Mouse (Mus musculus) kidney, postnatal 25 days (tissue): Measurements from ENCODE around the gene Itsn1.

Experiments
- DNase-seq, 2 experiments: peaks; one replicate each; pipeline ENCODE4 v3.0.0; 2021; ENCODE audit warnings: mixed read lengths in 2 of 2

The Itsn1 gene

DNA sequence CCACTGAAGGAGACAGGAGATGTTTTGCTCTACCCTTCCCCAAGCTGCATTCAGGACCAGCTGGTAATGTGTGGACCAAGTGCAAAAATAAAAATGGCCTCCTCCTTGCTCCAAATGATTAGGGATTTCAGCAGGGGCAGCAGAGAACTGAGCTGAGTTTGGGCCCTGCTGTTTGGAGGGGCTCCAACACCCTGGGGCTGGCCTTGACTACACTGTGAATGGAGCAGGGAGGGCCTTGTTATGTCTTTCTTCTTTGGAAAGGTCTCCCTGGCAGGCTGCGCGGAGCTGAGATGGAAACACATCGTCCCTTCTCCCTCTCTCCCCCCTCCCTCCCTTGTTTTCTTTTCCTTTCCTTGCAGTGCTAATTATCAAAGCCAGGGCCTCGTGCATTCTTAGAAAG, 189.4 kb downstream of the Itsn1 start:
- DNase-seq = no peak

DNA sequence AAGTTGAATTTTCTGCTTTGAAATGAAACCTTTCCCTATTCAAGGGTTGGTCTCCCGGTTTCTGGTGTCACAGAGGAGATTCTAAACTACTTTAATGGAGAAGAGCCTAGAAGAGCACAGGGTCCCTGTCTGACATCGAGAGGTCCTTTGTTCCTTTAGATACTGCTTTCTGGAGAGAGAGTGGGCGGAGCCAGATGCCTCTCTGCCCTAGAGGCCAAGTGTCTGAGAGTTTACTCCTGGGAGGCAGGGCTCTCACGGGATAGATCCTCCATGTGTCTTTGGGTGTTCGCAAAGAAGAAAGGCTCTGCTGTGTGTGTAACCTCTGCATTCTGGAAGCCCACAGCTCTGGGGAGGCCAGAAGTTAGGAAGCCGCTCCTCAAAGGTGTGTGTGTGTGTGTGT, 190.0 kb downstream of the Itsn1 start:
- DNase-seq = no peak

DNA sequence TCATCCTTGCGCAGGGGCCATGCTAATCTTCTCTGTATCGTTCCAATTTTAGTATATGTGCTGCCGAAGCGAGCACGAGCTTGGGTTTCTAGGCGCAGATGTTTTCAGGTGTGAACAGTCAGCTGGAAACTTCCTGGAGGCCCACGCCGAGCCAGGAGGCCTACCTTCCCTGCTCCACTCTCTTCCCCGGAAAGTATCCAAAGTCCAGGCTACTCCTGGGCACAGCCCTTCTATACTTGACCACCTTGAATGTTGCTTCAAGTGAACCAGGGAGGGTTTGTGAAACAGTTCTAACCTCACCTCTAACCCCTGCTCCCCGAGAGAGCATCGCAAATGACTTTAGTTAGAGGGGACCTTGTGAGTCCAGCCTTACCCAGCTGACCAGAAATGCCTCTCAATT, 192.3 kb downstream of the Itsn1 start:
- DNase-seq = no peak

DNA sequence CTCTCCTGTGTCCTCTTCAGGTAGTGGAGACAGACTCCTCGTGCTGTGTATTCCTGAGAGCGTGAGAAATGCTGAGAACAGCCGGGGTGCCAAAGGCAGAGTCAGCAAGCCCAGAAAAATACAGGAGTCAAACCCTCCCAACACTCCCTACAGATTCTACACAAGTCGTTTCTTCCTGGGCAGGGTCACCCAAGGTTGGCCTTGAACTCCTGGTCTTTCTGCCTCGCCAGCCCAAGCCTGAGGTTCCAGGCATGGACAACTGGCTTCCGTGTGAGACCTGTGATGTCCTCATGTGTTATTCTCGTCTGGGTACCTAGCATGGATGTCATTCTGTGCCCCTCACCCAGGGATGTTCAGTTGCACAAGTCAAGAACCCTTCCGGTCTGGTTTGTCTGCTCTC, 193.9 kb downstream of the Itsn1 start:
- no peak for DNase-seq

DNA sequence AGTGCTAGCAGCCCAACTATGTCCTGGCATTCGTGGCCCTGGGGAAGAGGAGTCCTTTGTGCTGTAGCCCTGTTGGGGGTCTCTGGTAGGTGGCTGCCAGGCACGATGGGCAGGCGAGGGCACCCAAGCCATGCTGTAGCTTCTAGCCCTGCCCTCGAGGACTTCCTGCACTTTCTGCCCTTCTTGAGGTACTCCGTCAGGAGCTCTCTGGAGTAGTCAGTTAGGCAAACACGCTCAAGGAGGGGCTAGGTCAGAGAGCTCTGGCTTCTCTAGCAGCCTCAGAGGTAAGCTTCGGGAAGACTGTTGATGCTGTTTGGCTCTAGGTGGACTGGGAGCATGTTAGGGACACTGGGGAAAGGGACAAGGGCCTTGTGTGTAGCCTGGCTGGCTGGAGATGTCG, 195.3 kb downstream of the Itsn1 start:
- no peak for DNase-seq

DNA sequence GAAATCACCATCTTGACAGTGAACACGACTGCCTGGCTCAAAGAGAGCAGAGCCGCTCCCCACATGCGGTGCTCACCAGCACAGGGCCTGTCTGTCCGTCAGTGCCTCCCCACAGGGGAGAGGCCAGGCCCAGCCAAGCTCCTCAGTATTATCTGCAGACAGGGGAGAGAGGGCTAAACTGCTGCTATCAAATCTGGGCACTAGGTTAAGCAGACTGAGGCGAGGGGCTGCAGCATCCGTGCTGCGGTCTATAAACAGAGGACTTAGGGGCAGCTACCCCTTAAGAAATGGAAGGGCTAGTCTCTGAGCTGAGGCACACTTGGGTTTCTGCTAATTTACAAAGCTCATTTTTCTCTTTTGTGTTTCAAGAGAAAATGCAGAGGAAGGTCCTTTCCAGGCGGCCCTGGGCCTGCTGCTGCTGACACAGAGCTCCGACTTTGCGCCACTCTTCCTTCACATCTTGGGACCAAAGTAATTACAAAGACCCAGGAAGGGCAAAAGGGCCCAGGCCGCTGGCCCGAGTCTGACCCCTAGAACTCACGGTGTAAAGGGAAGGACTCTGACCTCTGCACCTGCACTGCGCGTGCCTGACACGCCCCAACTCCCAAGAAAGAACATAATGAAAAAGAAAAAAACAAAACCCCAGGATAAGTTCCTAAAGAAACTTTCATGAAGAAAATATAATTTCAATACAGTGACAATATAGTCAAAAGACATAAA, 199.0 kb downstream of the Itsn1 start:
- peak; percentile 63 to 85 for DNase-seq

DNA sequence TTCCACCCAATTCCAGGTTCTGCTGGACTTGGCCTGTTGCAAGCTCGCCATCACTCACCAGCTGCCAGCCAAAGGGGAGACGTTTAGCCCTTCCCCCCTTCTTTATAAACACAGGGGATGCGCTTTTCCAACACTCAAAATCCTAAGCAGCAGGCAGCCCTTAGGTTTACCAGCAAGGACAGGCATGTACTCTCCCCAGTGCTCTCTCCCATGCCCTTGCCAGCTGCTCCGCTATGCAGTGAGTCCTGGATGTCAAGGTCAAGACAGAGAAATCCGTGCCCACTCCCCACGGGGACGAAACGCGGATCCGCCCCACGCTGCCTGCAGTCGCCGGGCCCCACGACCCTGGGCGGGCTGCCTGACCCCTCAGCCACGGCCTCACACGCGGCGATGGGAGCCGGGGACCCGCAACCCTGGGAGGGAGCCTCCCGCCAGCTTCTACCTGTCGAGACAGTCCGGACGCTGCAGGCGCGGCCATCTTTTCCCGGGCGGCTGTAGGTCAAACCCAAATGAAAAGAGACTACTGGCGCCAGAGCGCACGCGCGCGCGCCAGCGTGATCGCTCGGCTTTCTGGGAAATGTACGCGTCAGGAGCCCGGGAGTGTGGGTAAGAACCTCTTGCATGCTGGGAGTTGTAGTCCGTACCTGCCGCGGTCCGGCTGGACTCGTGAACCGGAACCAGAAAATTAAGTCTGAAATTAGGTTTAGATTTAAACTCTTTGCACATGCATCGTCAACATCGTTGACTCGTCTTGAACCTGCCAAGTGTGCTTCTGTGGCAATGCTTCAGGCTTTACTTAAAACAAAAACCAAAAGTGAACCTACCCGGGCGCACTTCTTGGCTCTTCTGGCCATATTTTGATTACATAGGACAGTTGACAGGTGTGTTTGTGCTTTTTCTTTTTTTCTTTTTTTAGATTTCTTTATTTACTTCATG, 202.3 kb downstream of the Itsn1 start:
- peak; percentile 93 to 97 for DNase-seq

DNA sequence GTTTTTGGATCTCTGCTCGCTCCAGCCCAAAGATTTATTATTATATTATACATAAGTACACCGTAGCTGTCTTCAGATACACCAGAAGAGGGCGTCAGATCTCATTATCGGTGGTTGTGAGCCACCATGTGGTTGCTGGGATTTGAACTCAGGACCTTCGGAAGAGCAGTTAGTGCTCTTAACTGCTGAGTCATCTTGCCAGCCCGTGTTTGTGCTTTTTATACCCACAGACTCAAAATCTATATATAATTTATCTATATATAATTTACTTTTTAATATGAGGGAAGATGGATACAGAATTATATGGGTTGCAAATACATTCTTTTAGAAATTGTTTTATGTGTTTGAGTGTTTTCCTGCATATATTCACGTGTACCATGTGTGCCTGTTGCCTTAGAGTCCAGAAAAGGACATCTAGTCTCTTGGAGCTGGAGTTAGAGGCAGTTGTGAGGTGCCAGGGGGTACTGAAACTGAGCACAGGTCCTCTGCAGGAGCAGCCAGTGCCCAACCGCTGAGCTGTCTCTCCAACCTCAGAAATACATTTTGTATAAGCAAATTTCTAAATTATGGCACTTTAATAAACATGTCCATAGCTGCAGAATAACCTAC, 203.1 kb downstream of the Itsn1 start:
- DNase-seq = no peak

DNA sequence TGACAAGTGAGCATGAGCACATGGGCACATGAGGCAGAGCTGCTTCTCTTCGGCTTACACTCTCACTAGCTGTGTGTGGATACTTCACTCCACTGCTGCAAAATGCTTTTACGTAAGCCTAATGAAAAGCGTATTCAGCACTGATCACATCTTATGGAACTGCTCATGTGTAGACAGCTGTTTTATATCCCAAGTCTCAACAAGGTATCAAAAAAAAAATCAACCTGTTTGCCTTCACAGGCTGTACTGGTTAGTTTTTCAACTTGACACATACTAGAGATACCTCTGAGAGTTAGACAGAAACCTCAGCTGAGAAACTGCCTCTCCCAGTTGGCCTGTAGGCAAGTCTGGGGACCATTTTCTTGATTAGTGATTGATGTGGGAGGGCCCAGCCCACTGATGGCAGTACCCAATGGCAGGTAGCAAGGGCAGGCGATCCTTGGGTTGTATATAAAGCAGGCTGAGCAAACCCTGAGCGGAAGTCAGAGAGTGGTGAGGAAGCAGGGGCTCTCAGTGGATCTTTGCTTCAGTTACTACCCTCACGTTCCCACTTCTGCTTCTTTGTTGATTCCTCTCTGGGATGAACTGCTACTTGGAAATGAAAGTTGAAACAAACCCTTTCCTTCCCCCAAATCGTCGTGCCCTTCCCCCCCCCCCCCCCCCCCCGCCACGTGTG, 203.9 kb downstream of the Itsn1 start:
- DNase-seq = no peak

DNA sequence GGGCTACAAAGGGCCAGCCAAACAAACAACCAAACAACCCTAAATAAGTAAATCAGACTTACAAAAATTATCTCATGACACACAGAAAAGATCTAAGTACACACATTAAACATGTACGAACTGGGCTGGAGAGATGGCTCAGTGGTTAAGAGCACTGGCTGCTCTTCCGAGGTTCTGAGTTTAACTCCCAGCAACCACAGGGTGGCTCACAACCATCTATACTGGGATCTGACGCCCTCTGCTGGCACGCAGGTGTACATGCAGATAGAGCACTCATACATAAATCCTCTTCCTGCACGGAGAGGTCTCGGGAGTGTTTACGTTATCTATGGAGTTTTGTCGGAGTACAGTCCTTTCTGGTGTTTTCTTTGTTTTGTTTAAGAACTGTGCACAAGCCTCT, 206.0 kb downstream of the Itsn1 start:
- DNase-seq = peak; percentile 81 to 83

DNA sequence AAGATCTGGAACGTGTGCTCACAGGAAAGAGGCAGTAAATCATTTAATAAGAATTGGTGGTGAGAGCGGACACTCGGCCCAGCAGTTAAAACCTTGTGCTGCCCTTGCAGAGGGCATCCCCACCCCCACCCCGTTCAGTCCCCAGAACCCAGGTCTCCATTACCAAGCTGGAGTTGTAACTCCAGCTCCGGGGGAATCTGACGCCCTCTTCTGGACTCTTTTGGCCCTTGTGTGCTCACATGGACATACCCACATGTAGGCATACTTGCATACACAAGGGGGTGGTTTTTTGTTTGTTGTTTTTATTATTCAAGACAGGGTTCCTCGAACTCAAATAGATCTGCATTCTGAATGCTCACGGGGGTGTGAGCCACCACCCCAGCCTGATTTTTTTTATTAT, 206.6 kb downstream of the Itsn1 start:
- no peak for DNase-seq

DNA sequence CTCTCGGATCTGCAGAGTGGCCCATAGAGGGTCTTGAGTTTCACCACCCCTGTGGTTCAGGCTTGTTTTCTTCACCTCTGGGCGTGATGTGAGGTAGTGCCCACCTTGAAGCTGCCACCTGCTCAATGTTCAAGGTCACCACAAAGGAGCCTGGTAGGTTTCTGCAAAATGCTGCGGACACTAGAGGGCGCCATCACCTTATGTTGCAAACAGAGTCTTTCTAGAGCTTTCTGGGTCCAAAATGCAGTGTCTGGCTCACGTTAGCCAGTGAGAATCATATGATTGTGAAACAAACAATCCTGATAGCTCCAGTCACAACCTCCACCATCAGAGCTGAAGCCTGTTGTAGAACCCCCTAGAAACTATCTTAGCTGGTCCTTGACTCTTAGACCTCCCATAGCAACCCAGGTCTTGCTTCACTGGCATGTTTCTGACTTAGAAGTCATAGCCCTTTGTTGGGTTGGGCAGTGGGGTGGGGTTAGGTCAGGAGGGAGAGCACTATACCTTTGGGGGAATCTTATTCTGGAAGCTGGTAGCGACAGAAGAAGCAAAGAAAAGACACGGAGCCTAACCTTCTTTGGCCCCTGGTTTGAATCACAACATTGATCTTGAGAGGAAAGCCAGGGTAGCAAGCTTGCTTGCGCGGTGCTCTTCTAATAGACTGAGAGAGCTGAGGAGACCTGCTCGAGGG, 207.4 kb downstream of the Itsn1 start:
- peak; percentile 92 to 98 for DNase-seq

DNA sequence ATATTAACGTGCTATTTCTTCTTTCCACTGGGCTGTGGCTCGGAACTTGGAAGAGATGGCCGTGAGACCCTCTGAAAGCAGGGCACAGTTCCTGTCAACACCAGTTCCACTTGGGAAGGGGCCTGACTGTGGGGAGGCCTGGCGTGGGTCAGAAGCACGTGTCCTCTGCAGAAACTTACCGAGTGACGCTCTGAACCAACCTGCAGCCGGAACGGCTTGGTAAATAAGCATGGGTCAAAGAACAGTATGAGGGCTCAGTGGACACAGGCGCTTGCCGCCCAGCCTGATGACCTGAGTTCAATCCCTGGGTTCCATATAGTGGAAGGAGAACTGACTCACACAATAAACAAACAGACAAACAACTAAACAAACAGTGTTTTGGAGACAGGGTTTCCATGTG, 208.2 kb downstream of the Itsn1 start:
- no peak for DNase-seq

DNA sequence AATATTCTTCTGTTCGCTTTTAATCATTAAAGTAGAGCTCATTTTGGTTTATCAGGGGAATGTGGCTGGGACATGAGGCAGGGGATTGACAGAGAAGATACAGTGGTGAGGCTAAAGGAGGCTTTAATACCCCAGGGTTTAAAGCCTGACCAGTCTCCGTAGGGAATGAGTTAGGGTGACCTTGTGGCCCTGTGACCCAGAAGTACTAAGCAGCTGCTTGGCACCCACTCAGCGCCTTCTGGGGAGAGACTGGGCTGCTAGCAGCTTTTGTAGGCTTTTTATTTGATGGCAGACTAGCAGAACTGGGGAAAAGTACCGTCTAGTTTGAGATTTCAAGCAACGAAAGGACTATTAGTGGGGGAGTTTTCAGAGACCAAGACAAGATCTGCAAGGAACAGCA, 209.1 kb downstream of the Itsn1 start:
- DNase-seq = peak; percentile 53 to 55

DNA sequence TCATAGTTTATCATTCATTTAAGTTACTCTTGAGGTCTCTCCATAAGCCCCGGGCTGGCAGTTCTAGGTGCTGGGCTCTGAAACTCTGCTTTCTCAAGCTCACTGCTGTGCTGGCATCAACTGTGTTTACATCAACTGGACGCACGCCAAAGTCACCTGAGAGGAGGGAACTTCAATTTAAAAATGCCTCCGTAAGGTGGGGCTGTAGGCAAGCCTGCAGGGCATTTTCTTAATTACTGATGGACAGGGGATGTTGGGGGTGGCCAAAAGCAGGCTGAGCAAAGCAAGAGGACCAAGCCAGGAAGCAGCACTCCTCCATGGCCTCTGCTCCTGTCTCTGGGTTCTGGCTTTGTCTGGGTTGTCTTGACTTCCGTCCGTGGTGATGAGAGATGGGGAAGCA, 211.6 kb downstream of the Itsn1 start:
- peak; percentile 68 to 71 for DNase-seq

DNA sequence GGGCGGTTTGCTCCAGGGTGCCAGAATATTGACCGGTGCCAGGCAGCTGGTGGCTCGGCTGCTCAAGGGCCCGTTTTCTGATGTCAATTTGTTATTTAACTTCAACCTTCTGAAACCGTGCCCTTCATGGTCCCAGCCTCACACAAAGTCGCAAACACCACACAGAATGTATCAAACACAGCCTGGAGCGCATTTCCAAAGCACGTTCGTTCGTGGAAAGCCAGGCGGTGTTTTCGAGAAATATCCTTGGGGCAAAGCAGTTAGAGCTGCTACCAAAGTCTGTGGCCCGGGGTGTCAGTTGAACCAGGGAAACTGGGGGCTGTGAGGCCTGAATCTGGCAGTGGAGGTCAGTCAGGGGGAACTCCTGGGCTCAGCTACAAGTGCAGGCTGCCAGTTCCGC, 213.1 kb downstream of the Itsn1 start:
- DNase-seq = peak; percentile 65 to 86

DNA sequence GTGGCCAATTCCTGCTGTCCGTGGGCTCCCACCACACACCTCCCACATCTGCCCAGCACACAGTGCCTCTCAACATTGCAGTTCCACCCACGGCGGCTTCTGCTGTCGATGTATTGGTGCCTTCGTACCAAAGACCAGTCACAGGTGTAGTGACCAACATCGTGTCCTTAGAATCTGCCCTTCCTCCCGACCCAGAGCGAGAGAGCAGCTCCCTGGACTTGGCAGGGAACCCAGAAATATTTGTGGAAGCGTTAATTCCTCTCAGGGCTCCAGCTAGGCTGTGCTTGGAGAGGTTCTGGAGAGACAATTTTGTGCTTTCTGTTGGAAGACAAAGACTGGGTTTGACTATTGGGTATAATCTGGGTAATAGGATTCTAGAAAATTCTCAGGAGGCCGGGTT, 217.2 kb downstream of the Itsn1 start:
- no peak for DNase-seq

DNA sequence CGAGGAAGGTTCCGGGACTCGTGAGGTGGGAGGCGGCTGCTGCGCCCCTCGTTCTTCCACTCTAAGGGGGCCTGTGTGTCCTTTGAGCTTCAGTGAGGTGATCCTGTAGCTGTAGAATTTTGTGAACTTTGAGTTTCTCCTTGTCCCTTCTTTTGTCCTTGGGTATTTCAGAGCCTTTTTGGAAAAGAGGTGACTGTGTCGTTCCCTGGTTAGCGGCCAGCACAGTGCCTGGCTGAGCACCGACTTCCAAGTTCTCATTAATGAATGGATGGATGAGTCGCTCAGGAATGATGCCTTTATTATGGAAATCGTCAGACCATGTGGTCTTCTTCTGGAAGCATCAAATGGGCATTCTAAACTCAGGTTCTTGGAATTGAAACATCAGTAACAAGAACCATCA, 218.0 kb downstream of the Itsn1 start:
- no peak for DNase-seq

DNA sequence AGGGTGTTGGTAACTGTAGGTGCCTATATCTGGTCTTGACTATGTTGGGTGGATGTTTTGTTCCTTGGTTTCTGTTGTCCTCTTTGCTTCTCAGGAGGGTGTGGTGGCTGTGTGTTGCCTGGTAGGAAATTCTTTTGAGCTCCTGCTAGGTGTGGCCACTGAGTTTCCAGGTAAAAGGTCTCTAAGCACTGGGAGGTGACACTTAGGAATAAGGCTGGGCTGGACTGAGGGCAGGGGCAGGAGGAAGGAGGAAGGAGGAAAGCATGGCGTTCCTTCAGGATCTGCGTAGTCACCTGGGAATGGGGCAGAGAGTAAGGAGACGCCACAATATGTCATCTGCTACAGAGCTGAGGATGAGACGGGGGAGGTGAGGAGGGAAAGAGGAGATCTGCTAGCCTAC, 224.9 kb downstream of the Itsn1 start:
- no peak for DNase-seq

DNA sequence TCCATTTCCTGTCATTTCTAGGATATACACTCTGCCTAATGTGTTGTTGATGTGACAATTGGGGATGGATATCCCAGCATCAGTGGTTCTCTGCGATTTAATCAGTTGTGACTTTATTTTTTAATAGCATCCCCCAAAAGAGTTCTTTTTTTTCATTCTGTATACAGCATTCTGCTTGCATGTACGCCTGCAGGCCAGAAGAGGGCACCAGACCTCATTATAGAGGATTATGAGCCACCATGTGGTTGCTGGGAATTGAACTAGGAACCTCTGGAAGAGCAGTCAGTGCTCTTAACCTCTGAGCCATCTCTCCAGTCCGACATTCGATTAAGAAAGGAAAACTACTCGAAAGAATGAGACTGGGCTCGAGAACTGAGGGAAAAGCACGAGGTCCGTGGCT, 225.7 kb downstream of the Itsn1 start:
- DNase-seq = no peak

DNA sequence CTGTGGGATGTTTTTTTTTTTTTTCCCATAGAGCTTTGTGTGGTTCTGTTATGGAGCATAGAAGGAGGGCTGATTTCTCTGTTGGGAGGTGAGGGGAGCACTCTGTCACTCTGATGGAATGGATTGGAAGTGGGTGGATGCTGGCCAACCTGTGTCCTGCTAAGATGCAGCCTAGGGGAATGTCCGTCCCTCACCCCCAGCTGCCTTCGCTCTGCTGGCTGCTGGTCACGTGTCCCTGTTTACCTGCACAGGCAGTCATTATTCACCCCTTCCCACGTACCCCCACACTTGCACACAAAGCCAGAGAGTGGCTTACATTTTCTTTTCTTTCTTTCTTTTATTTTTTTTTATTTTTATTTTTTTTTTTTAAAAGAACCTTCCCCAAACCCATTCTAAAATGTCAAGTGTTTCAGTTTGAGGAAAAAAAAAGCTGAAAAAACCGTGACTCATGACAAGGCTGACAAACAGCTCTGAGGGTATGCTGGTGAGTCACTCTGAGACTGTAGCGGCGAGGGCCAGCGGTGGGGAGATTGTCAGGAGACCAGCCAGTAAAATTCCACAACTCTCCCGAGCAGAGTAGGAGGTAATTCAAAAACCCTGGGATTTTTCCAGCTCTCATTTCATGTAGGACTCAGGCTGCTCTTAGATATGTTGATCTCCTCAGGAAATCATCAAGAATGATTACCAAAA, 233.3 kb downstream of the Itsn1 start:
- DNase-seq = peak; percentile 62 to 86
